Mouse (Mus musculus) cerebellum, adult 2 months (tissue): ENCODE measurements around the gene Fndc7. TPM values are rescaled to one million over a fixed set of nuclear protein-coding genes. Genes with fewer than 3 reads are reported as not detected.
"Not testable (repeated sequence)": the region's sequence is repeated elsewhere in the genome, so short reads cannot be mapped to it uniquely, and the experiment has no call there.

Source experiments
- DNase-seq, 2 experiments: peaks; one replicate each; pipeline ENCODE4 v3.0.0; 2021
- H3K27ac ChIP-seq: fragments of 200-500 bp; 2 replicates; pipeline ENCODE4 v1.5.1; 2012; ENCODE audit warnings: low read length, control low read depth, inconsistent platforms; ENCODE audit not compliant: insufficient read depth
- H3K27me3 ChIP-seq: fragments of 200-500 bp; 2 replicates; pipeline ENCODE4 v1.6.1; 2012; ENCODE audit warnings: inconsistent platforms, mild to moderate bottlenecking, low read length, moderate library complexity; ENCODE audit not compliant: control insufficient read depth, insufficient read depth
- H3K4me1 ChIP-seq: fragments of 200-500 bp; 2 replicates; pipeline ENCODE4 v1.6.1; 2011; ENCODE audit warnings: low read length; ENCODE audit not compliant: control insufficient read depth, insufficient read depth
- H3K4me3 ChIP-seq: fragments of 200-500 bp; replicated peaks from 2 replicates; pipeline ENCODE3; 2011; ENCODE audit warnings: mild to moderate bottlenecking, low read depth, low read length, control low read depth; ENCODE audit not compliant: insufficient read depth
- CTCF ChIP-seq: fragments of 200-500 bp; IDR thresholded peaks from 2 replicates; pipeline ENCODE4 v1.5.1; 2011; ENCODE audit warnings: low read depth, mild to moderate bottlenecking, control low read depth, low read length, moderate library complexity, borderline replicate concordance; ENCODE audit not compliant: insufficient read depth
- POLR2A ChIP-seq: fragments of 200-500 bp; IDR thresholded peaks from 2 replicates; pipeline ENCODE4 v1.6.1; 2011; ENCODE audit warnings: low read length, control low read depth, borderline replicate concordance; ENCODE audit not compliant: insufficient read depth
- WGBS: fragments of 180-500 bp; shearing (Covaris S2); methylation state at CpG from one replicate; pipeline ENCODE4 v1.1.7; 2018; 5-methylcytosine and 5-hydroxymethylcytosine counted together
- polyA plus RNA-seq: library from polyadenylated mRNA; depleted of rRNA; stranded (reverse); fragments of >200 nt; gene quantifications from 2 replicates; pipeline ENCODE4 v1.2.3, GENCODE M21; 2012

The Fndc7 gene
- polyA plus RNA-seq, 1 experiment, result 0.11 TPM

GRCm38 (mm10) chr3:108886934-108887617 lies 2.7 kb downstream of the Fndc7 start:
- 76% methylated on average over 12 of the region's 12 CpGs for whole genome bisulfite sequencing
- Histone ChIP-seq H3K27me3 (no peaks in the 10 kb centered on the region), H3K4me3 (no peak overlapping the region), H3K27ac (no peak overlapping the region), H3K4me1 (no peaks in the 10 kb centered on the region)
- DNase-seq, result no peak
- TF ChIP-seq CTCF (no peak), POLR2A (no peak)

GRCm38 (mm10) chr3:108885686-108886530 lies 3.9 kb downstream of the Fndc7 start:
- Histone ChIP-seq H3K27me3 (no peaks in the 10 kb centered on the region), H3K4me1 (no peaks in the 10 kb centered on the region), H3K27ac (no peak overlapping the region), H3K4me3 (no peak overlapping the region)
- WGBS, result 28% methylated on average over 9 of the region's 9 CpGs
- TF ChIP-seq POLR2A (no peak), CTCF (no peak)
- no peak for DNase-seq

- Histone ChIP-seq H3K4me1 (no peaks in the 10 kb centered on the region), H3K27ac (no peak overlapping the region), H3K4me3 (no peak overlapping the region), H3K27me3 (no peaks in the 10 kb centered on the region)
- 59% methylated on average over 8 of the region's 8 CpGs for WGBS
- TF ChIP-seq CTCF, result no peak
- TF ChIP-seq POLR2A, result no peak
- DNase-seq, result no peak
Measured at GRCm38 (mm10) chr3:108884706-108885289, 5.0 kb downstream of the Fndc7 start.

- Histone ChIP-seq H3K4me3 (no peak overlapping the region), H3K27me3 (no peaks in the 10 kb centered on the region), H3K4me1 (no peaks in the 10 kb centered on the region), H3K27ac (no peak overlapping the region)
- no peak for DNase-seq
- TF ChIP-seq CTCF (no peak), POLR2A (no peak)
- WGBS, result 84% methylated on average over 2 of the region's 2 CpGs
Measured at GRCm38 (mm10) chr3:108883067-108883466, 6.7 kb downstream of the Fndc7 start.

GRCm38 (mm10) chr3:108881873-108882272 lies 7.9 kb downstream of the Fndc7 start:
- 67% methylated on average over 4 of the region's 4 CpGs for WGBS
- not testable (repeated sequence) for H3K27ac ChIP-seq, H3K4me3 ChIP-seq, H3K27me3 ChIP-seq, DNase-seq, H3K4me1 ChIP-seq

GRCm38 (mm10) chr3:108880544-108881507 lies 9.0 kb downstream of the Fndc7 start:
- no peaks in the 10 kb centered on the region for H3K27me3 ChIP-seq
- TF ChIP-seq CTCF, result no peak
- TF ChIP-seq POLR2A, result no peak
- H3K4me3 ChIP-seq, result no peak overlapping the region
- no peak for DNase-seq
- H3K27ac ChIP-seq, result no peak overlapping the region
- no peaks in the 10 kb centered on the region for H3K4me1 ChIP-seq
- WGBS, result 63% methylated on average over 28 of the region's 28 CpGs

- Histone ChIP-seq H3K27ac (no peak overlapping the region), H3K4me3 (no peak overlapping the region), H3K27me3 (no peaks in the 10 kb centered on the region), H3K4me1 (no peaks in the 10 kb centered on the region)
- TF ChIP-seq POLR2A, result no peak
- no peak for TF ChIP-seq CTCF
- DNase-seq, result no peak
- WGBS, result 57% methylated on average over 5 of the region's 5 CpGs
Measured at GRCm38 (mm10) chr3:108879836-108880435, 9.9 kb downstream of the Fndc7 start.
